Mouse (Mus musculus): ENCODE results near the gene Ghr.

Ghr gene

GRCm38 (mm10) chr15:3536309-3536900, 46.9 kb downstream of the Ghr start:
- in situ Hi-C loops (cut with MboI, MseI), result no loop called here

GRCm38 (mm10) chr15:3514027-3514426, 69.3 kb downstream of the Ghr start:
- in situ Hi-C loops (cut with MboI, MseI), result no loop called here

- in situ Hi-C loops (cut with MboI, MseI), result no loop called here
Observed at GRCm38 (mm10) chr15:3512380-3512779, 70.9 kb downstream of the Ghr start.

GRCm38 (mm10) chr15:3511639-3512171, 71.6 kb downstream of the Ghr start:
- in situ Hi-C loops (cut with MboI, MseI), result no loop called here

- in situ Hi-C loops (cut with MboI, MseI), result no loop called here
Observed at GRCm38 (mm10) chr15:3509089-3509488, 74.2 kb downstream of the Ghr start.

GRCm38 (mm10) chr15:3507329-3507728, 76.0 kb downstream of the Ghr start:
- in situ Hi-C loops (cut with MboI, MseI), result no loop called here

- in situ Hi-C loops (cut with MboI, MseI), result no loop called here
Observed at GRCm38 (mm10) chr15:3504700-3505099, 78.6 kb downstream of the Ghr start.

- in situ Hi-C loops (cut with MboI, MseI), result no loop called here
Observed at GRCm38 (mm10) chr15:3501683-3502082, 81.6 kb downstream of the Ghr start.

- in situ Hi-C loops (cut with MboI, MseI), result no loop called here
Observed at GRCm38 (mm10) chr15:3499020-3499419, 84.3 kb downstream of the Ghr start.

GRCm38 (mm10) chr15:3497946-3498580, 85.2 kb downstream of the Ghr start:
- in situ Hi-C loops (cut with MboI, MseI), result no loop called here

GRCm38 (mm10) chr15:3490868-3491267, 92.4 kb downstream of the Ghr start:
- in situ Hi-C loops (cut with MboI, MseI), result no loop called here

GRCm38 (mm10) chr15:3490011-3490410, 93.3 kb downstream of the Ghr start:
- in situ Hi-C loops (cut with MboI, MseI), result no loop called here

- in situ Hi-C loops (cut with MboI, MseI), result no loop called here
Observed at GRCm38 (mm10) chr15:3489180-3489579, 94.1 kb downstream of the Ghr start.

- in situ Hi-C loops (cut with MboI, MseI), result no loop called here
Observed at GRCm38 (mm10) chr15:3488601-3489000, 94.7 kb downstream of the Ghr start.

GRCm38 (mm10) chr15:3486691-3487090, 96.6 kb downstream of the Ghr start:
- in situ Hi-C loops (cut with MboI, MseI), result no loop called here

- in situ Hi-C loops (cut with MboI, MseI), result no loop called here
Observed at GRCm38 (mm10) chr15:3485367-3485766, 97.9 kb downstream of the Ghr start.

- in situ Hi-C loops (cut with MboI, MseI), result no loop called here
Observed at GRCm38 (mm10) chr15:3483451-3483850, 99.8 kb downstream of the Ghr start.

- in situ Hi-C loops (cut with MboI, MseI), result no loop called here
Observed at GRCm38 (mm10) chr15:3469230-3469629, 114.1 kb downstream of the Ghr start.

- in situ Hi-C loops (cut with MboI, MseI), result no loop called here
Observed at GRCm38 (mm10) chr15:3466608-3467007, 116.7 kb downstream of the Ghr start.

GRCm38 (mm10) chr15:3464754-3465153, 118.5 kb downstream of the Ghr start:
- in situ Hi-C loops (cut with MboI, MseI), result no loop called here

- in situ Hi-C loops (cut with MboI, MseI), result no loop called here
Observed at GRCm38 (mm10) chr15:3456543-3456942, 126.7 kb downstream of the Ghr start.

- in situ Hi-C loops (cut with MboI, MseI), result no loop called here
Observed at GRCm38 (mm10) chr15:3455572-3455971, 127.7 kb downstream of the Ghr start.

- in situ Hi-C loops (cut with MboI, MseI), result no loop called here
Observed at GRCm38 (mm10) chr15:3452080-3452752, 131.1 kb downstream of the Ghr start.
